Mouse (Mus musculus): Measurements from ENCODE around the gene Akr1b10. TPM values are rescaled to one million over a fixed set of nuclear protein-coding genes. Genes with fewer than 3 reads are reported as not detected.
"Not testable (repeated sequence)": the region's sequence is repeated elsewhere in the genome, so short reads cannot be mapped to it uniquely, and the experiment has no call there.

Akr1b10 gene
- 13.7 and 16.0 TPM in 2 replicates for polyA plus RNA-seq (2015; fragmentation: Nextera tagmentation; extraction: Ambion mirVana)

- peak within 1 kb of the TSS; percentile 56; the same call in 1 of the 2 replicates for H3K27ac ChIP-seq (replicated peaks)
- 1% methylated on average over 17 of the region's 17 CpGs for WGBS
- peak; percentile 79 for ATAC-seq (ENCODE audit: low FRiP score)
- H3K9me3 ChIP-seq (replicated peaks): no peaks in the 10 kb centered on the region
- H3K4me2 ChIP-seq: peak within 1 kb of the TSS; percentile 66
- H3K4me1 ChIP-seq: peaks cover 15% of the 10 kb centered on the region
- peak within 1 kb of the TSS; percentile 41 for H3K4me3 ChIP-seq (replicated peaks)
- H3K9ac ChIP-seq (replicated peaks): peak within 1 kb of the TSS; percentile 38
- no peaks in the 10 kb centered on the region for H3K27me3 ChIP-seq (replicated peaks)
- H3K36me3 ChIP-seq: no peaks in the 10 kb centered on the region
Observed at GRCm38 (mm10) chr6:34384110-34384661, at the start of gene Akr1b10. Gene Akr1b10 (plus strand): TSS chr6:34384218.

- WGBS: 93% methylated on average over 5 of the region's 5 CpGs
- Histone ChIP-seq H3K4me3 (replicated peaks) (no peak overlapping the region), H3K36me3 (no peaks in the 10 kb centered on the region), H3K27ac (replicated peaks) (no peak overlapping the region), H3K27me3 (replicated peaks) (no peaks in the 10 kb centered on the region), H3K9ac (replicated peaks) (no peak overlapping the region), H3K9me3 (replicated peaks) (no peaks in the 10 kb centered on the region), H3K4me1 (no peaks in the 10 kb centered on the region), H3K4me2 (no peak overlapping the region)
- no peak for ATAC-seq (ENCODE audit: low FRiP score)
Observed at GRCm38 (mm10) chr6:34334673-34335072, 49.3 kb upstream of the Akr1b10 start.

GRCm38 (mm10) chr6:34337799-34338198 lies 46.2 kb upstream of the Akr1b10 start:
- Histone ChIP-seq H3K4me3 (replicated peaks) (no peak overlapping the region), H3K27me3 (replicated peaks) (no peaks in the 10 kb centered on the region), H3K9me3 (replicated peaks) (no peaks in the 10 kb centered on the region), H3K9ac (replicated peaks) (no peak overlapping the region), H3K27ac (replicated peaks) (no peak overlapping the region), H3K4me2 (no peak overlapping the region), H3K4me1 (no peaks in the 10 kb centered on the region), H3K36me3 (no peaks in the 10 kb centered on the region)
- WGBS: 90% methylated on average over 2 of the region's 2 CpGs
- ATAC-seq (ENCODE audit: low FRiP score): no peak

DNA sequence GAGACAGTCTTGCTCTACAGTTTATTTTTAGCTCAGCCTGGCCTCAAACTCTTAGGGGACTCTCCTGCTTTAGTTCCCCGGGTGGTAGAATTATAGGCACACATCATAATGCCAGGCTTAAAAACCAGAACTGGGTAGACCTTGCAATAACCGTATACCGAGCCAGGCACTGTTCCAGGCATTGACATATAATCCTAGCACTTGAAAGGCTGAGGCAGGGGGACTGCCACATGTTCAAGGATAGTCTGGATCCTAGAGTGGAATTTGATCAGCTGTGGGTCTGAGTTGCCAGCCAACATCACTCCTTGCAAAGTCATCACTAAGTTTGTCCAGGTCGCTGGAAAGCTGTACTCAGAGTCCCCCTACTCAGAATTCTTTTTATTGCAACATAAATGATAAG lies 42.0 kb upstream of the Akr1b10 start:
- Histone ChIP-seq H3K4me2 (no peak overlapping the region), H3K27ac (replicated peaks) (no peak overlapping the region), H3K36me3 (no peaks in the 10 kb centered on the region), H3K4me1 (peaks cover 2% of the 10 kb centered on the region; the same call in 1 of the 2 replicates), H3K9me3 (replicated peaks) (no peaks in the 10 kb centered on the region), H3K4me3 (replicated peaks) (no peak overlapping the region), H3K9ac (replicated peaks) (no peak overlapping the region), H3K27me3 (replicated peaks) (0 out of 2 replicates have a peak, but pooled peaks cover 3% of the 10 kb centered on the region)
- WGBS: 91% methylated on average over 4 of the region's 4 CpGs
- no peak for ATAC-seq (ENCODE audit: low FRiP score)

DNA sequence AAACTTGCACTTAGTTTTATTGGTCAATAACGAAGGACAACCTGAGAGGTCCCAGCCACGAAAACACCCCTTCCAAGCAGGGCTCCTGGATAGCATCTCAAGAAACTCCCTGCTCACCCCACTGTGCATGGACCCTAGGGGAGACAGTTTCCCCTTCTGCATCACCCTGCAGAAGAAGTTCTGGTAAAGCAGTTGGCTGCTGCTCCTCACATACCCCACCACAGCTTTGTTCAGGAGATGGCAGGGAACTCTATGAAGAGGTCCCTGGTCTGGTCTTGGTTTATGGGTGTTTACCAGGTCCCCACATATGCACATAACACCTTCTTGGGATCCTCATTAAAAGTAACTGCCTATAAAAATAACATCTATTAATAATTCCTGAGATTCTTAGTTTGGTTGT lies 41.5 kb upstream of the Akr1b10 start:
- H3K4me3 ChIP-seq (replicated peaks): no peak overlapping the region
- WGBS: 90% methylated on average over 2 of the region's 2 CpGs
- no peak for ATAC-seq (ENCODE audit: low FRiP score)
- H3K4me2 ChIP-seq: no peak overlapping the region
- peaks cover 2% of the 10 kb centered on the region; the same call in 1 of the 2 replicates for H3K4me1 ChIP-seq
- H3K27me3 ChIP-seq (replicated peaks): 0 out of 2 replicates have a peak, but pooled peaks cover 3% of the 10 kb centered on the region
- H3K27ac ChIP-seq (replicated peaks): no peak overlapping the region
- no peaks in the 10 kb centered on the region for H3K36me3 ChIP-seq
- no peak overlapping the region for H3K9ac ChIP-seq (replicated peaks)
- H3K9me3 ChIP-seq (replicated peaks): no peaks in the 10 kb centered on the region

DNA sequence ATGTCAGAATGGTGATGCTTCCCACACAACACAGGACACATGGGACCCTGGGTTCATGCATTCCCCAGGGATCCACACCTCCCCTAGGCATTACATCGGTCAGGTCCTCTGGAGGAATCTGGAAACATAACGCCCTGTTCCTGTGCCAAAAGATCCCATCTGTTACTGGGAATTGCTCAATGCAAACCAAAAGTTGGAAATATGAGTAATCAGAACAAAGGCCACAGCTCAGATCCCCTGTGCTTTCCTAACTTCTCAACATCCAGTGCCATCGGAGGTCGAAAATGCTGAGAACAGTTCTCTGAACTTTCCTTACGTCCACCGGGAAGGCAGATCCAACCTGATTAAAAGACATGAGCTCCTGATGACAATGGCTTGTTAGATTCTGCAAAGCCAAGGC lies 40.6 kb upstream of the Akr1b10 start:
- ATAC-seq (ENCODE audit: low FRiP score): no peak
- Histone ChIP-seq H3K4me1 (peaks cover 2% of the 10 kb centered on the region; the same call in 1 of the 2 replicates), H3K9me3 (replicated peaks) (no peaks in the 10 kb centered on the region), H3K4me2 (no peak overlapping the region), H3K4me3 (replicated peaks) (no peak overlapping the region), H3K9ac (replicated peaks) (no peak overlapping the region), H3K27ac (replicated peaks) (no peak overlapping the region), H3K36me3 (no peaks in the 10 kb centered on the region), H3K27me3 (replicated peaks) (0 out of 2 replicates have a peak, but pooled peaks cover 3% of the 10 kb centered on the region)
- 81% methylated on average over 6 of the region's 6 CpGs for WGBS

DNA sequence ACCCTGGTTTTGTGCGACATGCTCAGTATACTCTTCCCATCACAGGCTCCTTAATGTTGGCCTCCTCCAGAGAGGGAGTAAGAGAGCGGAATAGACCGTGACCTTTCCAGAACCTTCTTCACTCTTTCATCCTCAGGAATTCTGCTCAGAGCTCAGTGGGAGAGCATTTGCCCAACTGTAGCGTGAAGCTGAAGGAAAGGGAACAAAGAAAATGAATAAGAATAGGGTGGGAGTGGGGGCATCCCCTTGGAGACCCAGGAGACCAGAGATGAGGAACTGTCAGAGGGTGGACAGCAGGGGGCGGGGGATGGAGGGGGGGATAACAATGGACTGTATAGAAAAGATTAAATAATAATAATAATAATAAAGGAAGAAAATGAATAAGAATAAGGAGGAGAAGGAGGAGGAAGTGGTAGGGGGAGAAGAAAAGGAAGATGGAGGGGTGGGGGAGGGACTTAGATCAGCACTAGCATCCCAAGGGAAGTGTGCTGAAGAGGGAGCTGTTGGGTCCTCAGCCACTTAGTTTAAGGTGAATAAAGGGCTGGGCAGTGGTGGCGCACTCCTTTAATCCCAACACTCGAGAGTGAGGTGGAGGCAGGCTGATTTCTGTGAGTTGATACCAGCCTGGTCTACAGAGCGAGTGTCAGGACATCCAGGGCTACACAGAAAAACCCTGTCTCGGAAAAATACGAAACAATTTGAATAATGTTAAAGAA lies 39.7 kb upstream of the Akr1b10 start:
- Histone ChIP-seq H3K9ac (replicated peaks) (no peak overlapping the region), H3K4me2 (no peak overlapping the region), H3K36me3 (no peaks in the 10 kb centered on the region), H3K9me3 (replicated peaks) (no peaks in the 10 kb centered on the region), H3K27me3 (replicated peaks) (0 out of 2 replicates have a peak, but pooled peaks cover 3% of the 10 kb centered on the region), H3K4me1 (peaks cover 2% of the 10 kb centered on the region; the same call in 1 of the 2 replicates), H3K4me3 (replicated peaks) (no peak overlapping the region), H3K27ac (replicated peaks) (no peak overlapping the region)
- no peak for ATAC-seq (ENCODE audit: low FRiP score)
- WGBS: 47% methylated on average over 10 of the region's 10 CpGs

GRCm38 (mm10) chr6:34344935-34345334 lies 39.1 kb upstream of the Akr1b10 start:
- no peak overlapping the region for H3K4me2 ChIP-seq
- 33% methylated on average over 9 of the region's 9 CpGs for WGBS

GRCm38 (mm10) chr6:34346096-34346898 lies 37.7 kb upstream of the Akr1b10 start:
- ATAC-seq (ENCODE audit: low FRiP score): peak; percentile 74; the same call in 1 of the 2 replicates
- H3K4me3 ChIP-seq (replicated peaks): no peak overlapping the region
- WGBS: 49% methylated on average over 14 of the region's 14 CpGs

More at GRCm38 (mm10) chr6:34344935-34345334, 39.1 kb upstream of the Akr1b10 start:
- no peak overlapping the region for H3K9ac ChIP-seq (replicated peaks)
- H3K9me3 ChIP-seq (replicated peaks): no peaks in the 10 kb centered on the region
- no peak overlapping the region for H3K27ac ChIP-seq (replicated peaks)
- H3K27me3 ChIP-seq (replicated peaks): 0 out of 2 replicates have a peak, but pooled peaks cover 3% of the 10 kb centered on the region
- H3K4me1 ChIP-seq: peaks cover 2% of the 10 kb centered on the region; the same call in 1 of the 2 replicates
- ATAC-seq (ENCODE audit: low FRiP score): no peak
- no peaks in the 10 kb centered on the region for H3K36me3 ChIP-seq
- H3K4me3 ChIP-seq (replicated peaks): no peak overlapping the region

DNA sequence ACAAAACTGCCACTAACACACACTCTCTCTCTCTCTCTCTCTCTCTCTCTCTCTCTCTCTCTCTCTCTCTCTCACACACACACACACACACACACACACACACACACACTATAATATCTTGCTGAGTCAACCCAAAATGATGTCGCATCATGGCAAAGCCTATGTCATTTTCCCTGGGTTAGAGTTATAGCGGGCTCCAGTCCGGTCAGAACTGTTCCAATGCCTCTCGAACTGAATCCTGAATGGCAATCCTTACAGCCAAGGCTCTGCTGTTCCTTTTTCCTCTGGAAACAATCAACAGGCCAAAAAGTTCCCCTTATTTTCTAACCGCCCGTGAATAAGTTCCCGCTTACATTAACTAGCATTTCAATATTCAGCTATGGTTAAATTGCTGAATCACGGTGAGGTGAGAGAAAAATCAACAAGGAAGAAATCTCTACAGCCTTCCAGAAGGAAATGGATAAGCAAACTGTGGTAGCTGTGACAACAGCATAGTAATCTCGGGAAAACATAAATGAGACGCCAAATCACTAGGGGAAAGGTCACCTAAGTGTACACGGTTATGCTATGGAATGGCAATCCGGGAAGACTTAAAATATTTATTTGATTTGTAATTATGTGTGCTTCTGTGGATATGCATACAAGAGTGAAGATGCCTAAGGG lies 33.9 kb upstream of the Akr1b10 start:
- Histone ChIP-seq H3K27ac (replicated peaks) (no peak overlapping the region), H3K9ac (replicated peaks) (no peak overlapping the region), H3K9me3 (replicated peaks) (no peaks in the 10 kb centered on the region), H3K4me1 (peaks cover 7% of the 10 kb centered on the region; the same call in 1 of the 2 replicates), H3K27me3 (replicated peaks) (0 out of 2 replicates have a peak, but pooled peaks cover 3% of the 10 kb centered on the region), H3K4me3 (replicated peaks) (no peak overlapping the region), H3K36me3 (no peaks in the 10 kb centered on the region), H3K4me2 (no peak overlapping the region)
- ATAC-seq (ENCODE audit: low FRiP score): no peak
- 82% methylated on average over 12 of the region's 12 CpGs for WGBS

More at GRCm38 (mm10) chr6:34346096-34346898, 37.7 kb upstream of the Akr1b10 start:
- H3K9me3 ChIP-seq (replicated peaks): no peaks in the 10 kb centered on the region
- H3K27me3 ChIP-seq (replicated peaks): 0 out of 2 replicates have a peak, but pooled peaks cover 3% of the 10 kb centered on the region
- H3K4me1 ChIP-seq: peaks cover 2% of the 10 kb centered on the region; the same call in 1 of the 2 replicates
- H3K36me3 ChIP-seq: no peaks in the 10 kb centered on the region
- no peak overlapping the region for H3K9ac ChIP-seq (replicated peaks)
- H3K27ac ChIP-seq (replicated peaks): no peak overlapping the region
- H3K4me2 ChIP-seq: peak overlapping the region; percentile 29

DNA sequence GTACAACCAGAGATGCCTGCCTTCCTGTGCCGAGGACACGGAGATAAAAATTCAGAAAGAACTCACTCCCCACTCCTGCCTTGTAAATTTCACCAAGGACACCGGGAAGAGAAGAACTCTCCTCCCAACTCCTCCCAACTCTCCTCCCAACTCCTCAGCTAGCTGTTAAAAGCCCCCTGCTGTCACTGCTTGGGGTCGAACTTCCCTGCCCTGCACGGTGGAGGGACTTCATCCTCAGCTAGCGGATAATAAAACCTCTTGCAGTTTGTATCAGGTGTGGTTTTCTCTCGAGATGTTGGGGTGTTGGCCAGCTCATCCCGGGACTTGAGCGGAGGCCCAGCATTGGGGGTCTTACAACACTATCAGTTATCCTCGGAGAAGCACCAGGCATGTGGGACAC lies 32.5 kb upstream of the Akr1b10 start:
- H3K4me2 ChIP-seq; H3K4me1 ChIP-seq; H3K27me3 ChIP-seq (replicated peaks); H3K9ac ChIP-seq (replicated peaks); H3K27ac ChIP-seq (replicated peaks); H3K4me3 ChIP-seq (replicated peaks); H3K9me3 ChIP-seq (replicated peaks); ATAC-seq (ENCODE audit: low FRiP score); H3K36me3 ChIP-seq: not testable (repeated sequence)
- WGBS: 45% methylated on average over 10 of the region's 10 CpGs
